Mouse (Mus musculus): Measurements from ENCODE around the gene Pogk.

Pogk gene
- long read RNA-seq, experiment 1, partial matches to known transcripts, result 0 of 4 reads
- long read RNA-seq, experiment 1, other reads (novel, unspliced or antisense), result 4 of 4 reads
- long read RNA-seq, experiment 2, full-length matches to known transcripts, result 1 of 8 reads
- long read RNA-seq, experiment 2, partial matches to known transcripts, result 0 of 8 reads
- long read RNA-seq, experiment 2, other reads (novel, unspliced or antisense), result 7 of 8 reads

DNA sequence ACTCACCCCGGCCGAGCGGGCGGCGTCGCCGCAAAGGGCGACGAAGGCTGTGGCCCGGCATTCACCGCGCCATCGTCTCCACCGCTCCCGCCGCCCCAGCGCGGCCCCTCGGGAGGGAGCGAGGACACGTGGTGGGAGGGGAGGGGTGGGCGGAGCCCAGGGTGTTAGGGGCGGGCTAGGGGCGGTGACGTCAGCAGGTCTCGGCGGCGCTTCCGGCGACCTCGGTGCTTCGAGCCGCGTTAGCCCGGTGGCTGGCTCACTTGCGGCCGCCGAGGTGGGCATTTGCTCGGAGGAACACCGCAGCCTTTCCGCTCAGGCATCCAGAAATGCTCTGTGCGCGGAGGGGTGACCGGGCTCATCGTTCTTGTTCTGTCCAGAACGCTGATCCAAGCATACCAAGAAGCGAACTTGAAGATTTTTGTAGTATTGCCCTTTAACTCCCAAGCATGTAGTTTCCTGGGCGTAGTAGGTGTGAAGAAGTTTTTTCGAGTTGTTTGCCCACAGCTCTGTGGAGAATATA, at the start of gene Pogk:
Pogk (minus strand) TSS at position 163 of the 520 bp plus-strand sequence.
- intact Hi-C loops (cut with DNase I), result loop anchor here (2.0 kb wide), 1 partner anchor 31 kb away; the partner anchor contains the start of gene Tada1

DNA sequence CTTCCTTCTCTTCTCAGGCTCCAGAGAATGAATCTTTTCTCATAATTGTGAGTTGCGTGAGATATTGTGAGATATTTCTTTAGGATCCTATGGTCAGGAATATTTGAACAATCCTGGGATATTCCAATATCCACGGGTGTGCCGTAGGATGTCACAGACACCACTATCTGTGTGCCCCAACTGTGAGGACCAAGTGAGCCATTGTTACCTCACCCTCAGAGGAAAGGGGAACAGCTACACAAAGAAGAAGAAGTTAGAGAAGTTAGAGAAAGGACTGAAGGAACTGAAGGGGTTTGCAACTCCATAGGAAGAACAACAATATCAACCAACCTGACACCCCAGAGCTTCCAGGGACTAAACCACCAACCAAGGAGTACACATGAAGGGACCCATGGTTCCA, 32.3 kb upstream of the Pogk start:
- intact Hi-C loops (cut with DNase I), result no loop called here

DNA sequence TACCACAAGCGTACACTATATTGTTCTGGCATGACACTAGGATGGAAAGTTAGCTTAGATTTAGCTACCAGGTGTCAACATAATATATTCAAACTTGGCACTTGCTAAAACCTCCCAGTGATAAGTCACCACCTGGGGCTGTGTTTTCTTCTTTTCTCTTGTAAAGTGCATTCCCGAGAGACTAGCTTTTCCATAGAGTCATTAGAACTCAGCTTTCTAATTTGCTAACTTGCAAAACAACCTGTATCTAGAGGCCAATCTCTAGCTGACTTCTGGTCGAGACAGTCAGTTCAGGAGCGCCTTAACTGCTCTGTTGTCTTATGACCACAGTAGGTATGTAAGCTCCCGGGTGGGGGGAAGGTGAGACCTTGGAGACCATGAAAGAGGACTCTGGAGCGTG, 29.8 kb upstream of the Pogk start:
- intact Hi-C loops (cut with DNase I), result loop anchor here (10.0 kb wide), 1 partner anchor 285 kb away; no protein-coding TSS in a partner anchor

DNA sequence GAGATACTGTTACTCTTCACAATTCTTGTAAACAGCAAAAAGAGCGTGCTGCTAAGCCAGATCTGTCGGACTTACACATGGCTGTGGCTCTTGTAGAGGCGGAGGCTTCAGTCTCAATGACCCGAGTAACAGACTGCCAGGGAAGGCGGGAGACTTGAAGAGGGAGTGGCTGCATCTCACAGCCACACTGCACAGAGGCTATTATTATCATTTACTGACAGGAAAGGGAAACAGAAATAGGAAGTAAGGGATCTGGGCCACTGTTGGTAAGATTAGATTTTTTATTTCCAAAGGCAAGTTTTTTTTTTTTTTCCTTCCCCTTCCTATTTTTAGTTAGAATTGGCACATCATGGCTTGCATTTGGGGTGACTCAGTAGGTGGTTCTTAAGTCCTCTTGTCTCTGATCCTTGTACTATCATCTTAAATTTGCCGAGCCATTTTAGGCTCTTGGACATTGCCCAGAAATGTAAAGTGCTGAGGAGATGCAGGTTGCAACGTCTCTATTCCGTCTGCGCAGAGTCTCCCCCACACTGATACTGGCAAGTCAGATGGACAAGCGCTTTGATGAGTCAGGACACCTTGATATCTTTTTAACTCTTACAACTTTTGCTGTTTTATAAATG, 20.3 kb upstream of the Pogk start:
- intact Hi-C loops (cut with DNase I), result loop anchor here (5.0 to 10.0 kb wide), 3 partner anchors 295 to 777 kb away; no protein-coding TSS in a partner anchor

DNA sequence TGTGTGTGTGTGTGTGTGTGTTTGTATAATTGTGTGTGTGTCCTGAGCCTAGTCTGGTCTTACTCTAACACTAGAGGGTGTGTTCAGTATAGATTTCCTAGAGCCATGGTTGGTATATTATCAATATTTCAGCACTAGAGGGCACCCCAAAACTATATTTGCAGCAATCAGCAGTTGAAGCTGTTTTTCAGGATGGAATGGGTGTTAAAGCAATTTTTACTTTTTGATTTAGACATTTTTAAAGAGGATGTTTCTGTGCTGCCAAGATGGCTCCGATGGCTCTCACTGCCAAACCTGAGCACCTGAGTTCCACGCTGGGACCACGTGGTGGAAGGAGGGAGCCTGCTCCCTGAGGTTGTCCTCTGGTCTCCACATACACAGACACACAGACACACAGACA, 19.4 kb upstream of the Pogk start:
- intact Hi-C loops (cut with DNase I), result loop anchor here (5.0 kb wide), 1 partner anchor 368 kb away; no protein-coding TSS in a partner anchor

DNA sequence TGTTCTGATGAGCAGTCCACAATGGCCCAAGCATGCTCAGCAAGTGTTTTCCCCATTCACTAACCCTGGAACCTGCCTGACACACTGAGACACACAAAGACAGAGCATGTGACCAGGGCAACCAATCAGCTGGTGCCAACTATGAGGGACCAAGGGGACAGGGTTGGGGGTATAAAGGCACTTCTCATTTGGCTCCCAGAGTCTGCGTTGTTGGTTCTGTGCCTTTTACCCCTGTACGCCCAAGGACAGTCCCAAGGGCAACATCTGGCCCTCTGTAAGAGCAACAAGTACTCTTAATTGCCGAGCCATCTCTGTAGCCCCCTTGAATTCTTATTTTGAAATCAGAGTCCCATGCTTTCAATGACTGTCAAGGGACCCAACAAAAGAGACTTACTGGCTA, 2.6 kb upstream of the Pogk start:
- intact Hi-C loops (cut with DNase I), result no loop called here

DNA sequence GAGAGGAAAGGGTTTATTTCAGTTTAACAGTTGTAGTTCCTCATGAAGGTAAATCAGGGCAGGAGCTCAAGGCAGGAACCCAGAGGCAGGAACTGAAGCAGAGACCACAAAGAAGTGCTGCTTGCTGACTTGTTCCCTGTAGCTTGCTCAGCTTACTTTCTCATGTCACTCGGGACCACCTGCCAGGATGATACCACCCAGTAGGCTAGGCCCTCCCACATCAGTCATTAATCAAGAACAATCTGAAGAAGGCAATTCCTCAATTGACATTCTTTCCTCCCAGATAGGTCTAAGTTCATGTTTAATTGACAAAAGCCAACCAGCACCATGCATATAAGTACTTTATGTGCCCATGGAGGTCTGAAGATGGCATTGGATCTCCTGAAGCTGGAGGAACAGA, 1.9 kb upstream of the Pogk start:
- intact Hi-C loops (cut with DNase I), result no loop called here

DNA sequence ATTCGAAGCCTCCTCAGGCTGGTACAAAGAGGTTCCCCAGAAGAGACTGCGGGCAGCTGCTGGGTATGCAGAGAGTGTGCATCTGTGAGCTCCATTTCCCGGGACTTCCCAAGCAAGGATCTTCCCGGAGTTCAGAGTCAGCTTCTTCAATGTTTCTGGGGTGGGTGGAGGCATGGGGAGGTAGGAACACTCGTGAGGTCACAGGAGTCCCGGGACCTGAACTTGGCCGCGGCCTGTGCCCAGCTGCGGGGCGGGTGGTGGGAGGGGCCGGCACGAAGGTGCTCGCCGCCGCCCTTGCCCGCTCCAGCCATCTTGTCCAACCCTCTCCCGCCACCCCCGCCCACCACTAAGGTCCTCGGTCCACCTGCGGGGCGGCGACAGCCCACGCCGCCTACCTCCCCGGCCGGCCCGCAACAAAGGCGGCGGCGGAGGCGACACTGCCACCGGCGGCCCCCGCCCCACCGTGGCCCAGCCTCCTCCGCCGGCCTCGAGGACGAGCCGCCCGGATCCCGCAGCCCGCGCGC, 424 bp downstream of the Pogk start:
- intact Hi-C loops (cut with DNase I), result loop anchor here (2.0 kb wide), 1 partner anchor 30 kb away; the partner anchor contains the start of gene Tada1

DNA sequence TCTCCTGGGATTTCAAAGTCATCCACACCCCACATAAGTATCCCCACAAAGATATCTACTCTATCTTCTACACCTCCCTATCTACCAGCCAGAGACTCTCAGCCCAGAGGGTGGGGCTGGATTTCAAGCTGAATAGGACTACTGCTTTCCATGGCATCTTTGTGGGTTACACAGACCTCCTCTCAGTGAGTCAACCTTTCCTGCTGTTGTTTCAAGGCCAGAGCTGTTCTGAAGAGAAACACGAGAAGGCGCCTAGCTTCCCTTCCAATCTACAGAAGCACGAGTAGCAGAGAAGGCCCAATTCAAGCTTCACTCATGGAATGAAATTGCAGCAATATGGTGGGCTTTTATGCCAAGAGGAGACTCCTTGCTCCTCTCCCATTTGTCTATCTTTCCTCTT, 5.8 kb downstream of the Pogk start:
- intact Hi-C loops (cut with DNase I), result no loop called here

DNA sequence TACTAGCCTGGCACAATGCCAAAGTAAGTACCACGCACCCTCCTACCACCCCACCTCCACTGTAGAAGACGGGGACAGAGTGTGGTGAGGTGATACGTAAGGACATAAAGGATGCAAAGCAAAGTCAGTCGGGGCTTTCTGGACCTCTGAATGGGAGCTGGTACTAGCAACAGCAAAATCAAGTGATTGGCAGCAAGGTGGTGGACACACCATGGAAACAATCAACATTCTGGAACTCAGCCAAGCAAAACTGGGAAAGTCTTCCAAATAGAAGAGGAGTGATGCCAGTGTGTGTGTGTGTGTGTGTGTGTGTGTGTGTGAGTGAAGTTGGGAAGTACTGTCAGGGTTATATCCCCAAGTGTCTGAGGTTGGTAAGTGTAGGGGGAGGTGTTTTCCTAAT, 7.7 kb downstream of the Pogk start:
- intact Hi-C loops (cut with DNase I), result no loop called here

DNA sequence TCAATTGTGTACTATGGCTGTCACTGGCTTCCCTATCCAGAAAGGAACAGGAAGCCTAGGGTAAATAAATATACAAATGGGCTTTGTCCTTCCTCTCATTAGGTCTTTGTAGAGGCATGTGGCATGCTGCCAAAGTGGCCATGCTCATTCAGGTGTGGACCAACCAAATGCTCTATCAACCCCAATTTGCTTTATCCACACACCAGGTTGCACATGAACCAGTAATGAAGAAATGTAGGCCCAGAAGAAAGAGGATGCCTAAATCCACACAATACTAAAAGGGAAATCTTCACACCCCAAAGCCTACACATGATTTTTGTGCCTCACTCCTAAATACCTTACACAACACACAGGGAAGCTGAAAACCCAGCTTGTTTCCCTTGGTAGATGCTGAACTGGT, 8.2 kb downstream of the Pogk start:
- intact Hi-C loops (cut with DNase I), result no loop called here

DNA sequence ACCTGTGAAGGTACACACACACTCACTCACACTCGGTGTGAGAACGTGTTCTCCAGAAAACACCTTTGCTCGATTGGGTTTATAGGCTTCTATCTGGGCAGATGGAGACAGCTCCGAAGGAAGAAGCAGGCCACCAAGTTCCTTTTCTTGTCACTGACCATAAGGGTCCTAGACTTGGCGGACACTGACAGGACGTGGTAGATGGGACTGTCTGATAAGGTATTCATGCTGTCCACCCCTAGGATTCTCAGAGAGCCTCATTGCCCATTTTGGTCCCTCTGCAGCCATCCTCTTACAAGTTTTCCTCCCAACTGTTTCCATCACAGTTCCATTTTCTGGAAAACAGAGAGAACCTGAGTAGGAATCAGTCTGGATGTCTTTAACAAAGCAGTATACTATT, 13.3 kb downstream of the Pogk start:
- intact Hi-C loops (cut with DNase I), result no loop called here

DNA sequence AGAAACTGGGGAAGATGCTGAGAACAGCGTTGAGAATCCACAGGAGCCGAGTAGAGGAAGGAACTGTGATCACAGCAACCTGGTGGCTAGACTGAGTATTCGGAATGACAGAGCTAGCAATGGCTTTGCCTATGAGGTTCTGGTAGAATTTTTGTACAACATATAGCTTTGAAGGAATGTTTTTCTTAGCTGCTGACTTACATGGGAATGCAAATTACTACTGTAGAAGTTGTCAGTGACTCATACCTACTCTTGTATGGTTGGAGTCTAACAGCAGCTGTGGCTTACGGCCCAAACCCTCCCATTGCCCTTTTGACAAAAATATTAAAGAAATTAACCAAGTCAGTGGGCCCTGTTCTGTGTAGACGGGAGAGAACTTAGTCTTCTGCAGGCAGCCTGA, 14.0 kb downstream of the Pogk start:
- intact Hi-C loops (cut with DNase I), result no loop called here

DNA sequence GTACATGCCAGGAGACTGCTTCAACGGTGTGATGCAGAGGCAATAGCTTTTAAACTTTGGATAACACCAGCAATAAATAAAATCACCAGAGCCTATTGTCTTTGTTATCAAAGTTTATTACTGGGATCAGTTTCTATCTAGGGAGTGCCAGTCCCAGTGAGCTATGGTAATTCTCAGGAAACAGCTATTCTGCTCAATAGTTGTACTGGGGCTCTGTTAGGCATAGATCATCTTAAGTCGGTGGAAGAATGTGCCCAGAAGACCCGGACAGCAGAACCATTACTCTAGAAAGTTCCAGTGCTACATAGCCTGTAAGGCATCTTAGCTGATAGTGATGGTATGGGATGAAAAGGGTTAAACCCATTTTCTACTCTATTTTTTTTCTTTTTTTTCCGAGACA, 14.9 kb downstream of the Pogk start:
- intact Hi-C loops (cut with DNase I), result loop anchor here (5.0 kb wide), 1 partner anchor 932 kb away; the partner anchor contains the start of genes Dcaf6 and Mpc2

DNA sequence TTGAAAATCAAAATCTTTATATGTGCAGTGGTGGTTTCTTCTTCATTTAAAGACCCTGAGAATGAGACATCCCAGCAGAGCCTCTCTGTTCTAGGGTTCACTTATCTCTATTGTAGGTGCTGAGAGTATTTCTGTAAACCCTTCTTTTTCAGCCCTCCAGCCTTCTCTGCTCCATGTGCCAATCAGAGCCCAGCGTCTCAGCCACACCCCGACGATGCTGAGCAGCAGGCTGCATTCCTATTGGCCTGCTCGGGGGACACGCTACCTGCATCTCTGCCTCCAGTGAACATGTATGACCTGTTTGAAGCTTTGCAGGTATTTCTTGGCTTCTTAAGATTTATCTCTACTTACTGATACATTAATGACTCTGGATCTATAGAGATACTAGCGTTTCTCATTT, 18.0 kb downstream of the Pogk start:
- intact Hi-C loops (cut with DNase I), result loop anchor here (5.0 kb wide), 1 partner anchor 929 kb away; the partner anchor contains the start of genes Dcaf6 and Mpc2

DNA sequence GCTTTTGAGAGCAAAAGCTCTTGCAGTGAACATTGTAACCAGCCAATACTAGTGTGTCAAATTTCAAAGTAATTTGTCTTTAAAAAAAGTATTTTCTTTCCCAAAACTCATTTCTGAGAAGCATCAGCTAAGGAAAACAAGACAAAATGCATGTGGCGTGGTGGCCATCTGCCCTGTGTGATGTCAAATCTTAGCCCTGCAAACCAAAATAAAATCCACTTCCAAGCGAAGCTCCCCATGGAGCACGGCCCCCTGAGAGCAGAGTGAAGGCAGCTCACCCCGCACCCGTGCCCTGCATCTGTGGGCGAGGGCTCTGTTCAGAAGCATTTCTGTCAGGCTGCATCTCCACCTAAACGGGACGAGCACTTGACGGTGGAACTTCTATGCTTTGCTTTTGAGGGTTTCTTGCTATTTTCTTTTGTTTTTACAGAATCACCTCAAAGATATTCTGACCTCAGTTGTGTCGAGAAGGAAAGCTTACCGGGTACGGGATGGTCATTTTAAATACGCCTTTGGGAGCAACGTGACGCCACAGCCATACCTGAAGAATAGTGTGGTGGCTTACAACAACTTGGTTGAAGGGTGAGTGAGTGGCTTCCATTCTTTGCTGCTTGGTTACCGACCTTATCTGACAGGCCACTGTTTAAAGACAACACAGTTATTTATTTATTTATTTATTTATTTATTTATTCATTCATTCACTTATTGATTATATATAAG, 20.1 kb downstream of the Pogk start:
- intact Hi-C loops (cut with DNase I), result loop anchor here (5.0 kb wide), 1 partner anchor 927 kb away; the partner anchor contains the start of genes Dcaf6 and Mpc2

DNA sequence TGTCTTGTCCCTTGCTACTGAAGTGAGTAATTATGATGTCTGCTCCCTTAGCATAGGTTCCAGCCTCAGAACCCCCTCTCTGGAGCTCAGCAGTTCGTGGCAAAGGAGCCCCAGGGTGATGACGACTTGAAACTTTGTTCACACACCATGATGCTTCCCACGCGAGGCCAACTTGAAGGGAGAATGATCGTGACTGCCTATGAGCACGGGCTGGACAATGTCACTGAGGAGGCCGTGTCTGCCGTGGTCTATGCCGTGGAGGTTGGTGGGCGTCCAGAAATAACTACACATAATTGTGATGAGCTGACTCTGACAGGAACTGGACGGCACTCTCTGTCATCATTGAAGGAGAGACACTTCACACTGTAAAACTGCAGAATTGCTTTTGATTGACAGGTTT, 21.2 kb downstream of the Pogk start:
- intact Hi-C loops (cut with DNase I), result no loop called here

DNA sequence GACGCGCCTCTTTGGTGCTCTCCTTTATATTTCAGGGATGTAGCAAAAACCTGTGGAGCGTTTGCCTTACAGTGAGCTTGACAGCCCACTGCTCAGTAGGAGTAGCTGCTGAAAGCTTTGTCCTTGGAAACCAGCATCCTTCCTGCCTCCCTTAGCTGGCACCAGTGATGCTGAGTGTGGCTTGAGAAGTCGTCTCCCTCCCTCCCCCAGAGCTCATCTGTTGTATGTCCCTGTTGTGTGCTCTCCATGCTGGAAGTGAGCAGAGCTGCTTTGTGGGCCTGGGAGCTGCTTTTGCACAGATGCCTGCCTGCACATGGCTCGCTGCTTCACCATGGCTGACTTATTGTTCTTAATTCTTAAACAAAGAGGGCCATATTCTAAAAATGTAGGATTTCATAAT, 24.2 kb downstream of the Pogk start:
- intact Hi-C loops (cut with DNase I), result no loop called here

DNA sequence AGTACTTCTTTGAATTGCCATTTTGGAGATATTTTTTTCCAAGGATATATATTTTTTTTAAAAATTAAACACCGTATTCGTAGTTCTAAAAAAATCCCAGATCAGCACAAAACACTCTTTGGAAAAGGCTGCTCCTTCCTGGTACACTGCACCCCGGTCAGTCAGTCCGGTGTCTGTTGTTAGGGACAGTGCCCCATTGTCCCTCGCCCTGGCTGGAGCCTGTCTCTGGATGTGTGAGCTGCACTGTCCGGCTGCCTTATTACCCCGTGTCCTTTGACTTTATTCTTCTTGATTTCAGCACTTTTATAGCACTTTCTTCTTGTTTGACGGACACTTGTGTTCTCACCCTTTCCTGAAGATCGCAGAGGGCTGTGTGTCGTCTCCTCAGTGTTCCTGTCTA, 25.0 kb downstream of the Pogk start:
- intact Hi-C loops (cut with DNase I), result no loop called here

DNA sequence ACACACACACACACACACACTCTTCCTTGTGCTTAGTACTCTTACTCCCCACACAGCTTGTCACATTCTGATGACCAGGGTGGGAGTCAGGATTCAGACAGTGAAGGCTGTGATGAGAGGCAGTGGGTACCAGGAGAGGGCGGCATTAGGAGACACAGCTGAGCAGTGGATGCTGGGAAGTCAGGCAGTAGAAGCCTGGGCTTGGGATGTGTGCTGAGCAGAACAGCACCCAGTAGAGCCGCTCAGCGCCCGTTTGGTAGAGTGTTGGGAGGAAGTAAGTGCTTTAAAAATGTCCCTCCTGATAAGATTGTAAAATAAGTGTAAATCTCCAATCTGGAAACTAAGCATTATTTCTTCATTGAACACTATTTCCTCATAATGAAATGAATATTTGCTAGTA, 27.0 kb downstream of the Pogk start:
- intact Hi-C loops (cut with DNase I), result no loop called here

DNA sequence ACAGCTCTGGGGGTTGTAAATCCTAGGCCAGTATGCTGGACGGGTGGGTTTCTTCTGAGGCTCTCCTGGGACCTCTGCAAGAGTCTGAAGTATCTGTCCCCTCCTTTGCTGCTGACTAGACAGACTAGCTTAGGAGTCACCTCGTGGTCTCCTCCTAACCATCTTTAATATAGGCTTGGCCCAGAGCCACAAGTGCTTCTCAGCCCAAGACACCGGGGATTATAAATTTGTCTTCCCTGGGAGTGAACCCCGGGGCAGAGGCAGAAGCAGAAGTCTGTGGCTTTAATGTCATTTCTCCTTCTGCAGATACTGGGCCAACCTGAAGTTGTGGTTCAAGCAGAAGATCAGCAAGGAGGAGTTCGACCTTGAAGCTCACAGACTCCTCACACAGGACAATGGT, 27.8 kb downstream of the Pogk start:
- intact Hi-C loops (cut with DNase I), result no loop called here

DNA sequence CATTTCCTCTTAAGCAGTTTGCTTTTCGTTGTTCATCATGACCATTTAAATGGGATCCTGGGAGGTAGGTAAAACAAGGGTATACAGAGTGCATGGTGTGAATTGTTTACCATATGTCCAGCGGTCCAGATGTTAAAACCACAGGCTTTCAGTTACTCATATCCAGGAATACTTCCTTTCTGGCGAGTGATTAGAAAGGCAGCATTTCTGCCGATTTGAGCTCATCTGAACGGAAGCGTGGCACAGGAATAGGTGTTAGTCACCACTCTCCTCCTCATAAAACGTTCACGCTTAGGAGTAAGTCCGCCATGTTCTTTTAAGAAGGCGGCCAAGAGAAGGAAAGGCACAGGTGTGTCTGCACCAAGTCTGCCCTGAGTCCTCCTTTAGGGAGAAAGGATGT, 28.3 kb downstream of the Pogk start:
- intact Hi-C loops (cut with DNase I), result no loop called here
